Mouse (Mus musculus) liver, embryonic 14.5 days (tissue): ENCODE data around the gene Pop5. TPM values are rescaled to one million over a fixed set of nuclear protein-coding genes. Genes with fewer than 3 reads are reported as not detected.

Source experiments
- ATAC-seq: fragments of 200-750 bp; cut with Nextera tagmentation; 2 replicates; pipeline ENCODE4 v1.8.0; 2017; ENCODE audit warnings: moderate number of reproducible peaks, mild to moderate bottlenecking, moderate library complexity; ENCODE audit not compliant: insufficient read depth
- DNase-seq, 3 experiments: peaks; one replicate each; pipeline ENCODE4 v3.0.0-alpha.2; 2012 to 2013; ENCODE audit warnings: low read depth in 3 of 3, low spot score in 3 of 3
- H3K27ac ChIP-seq: fragments of 300-500 bp; sonication (generic); 2 replicates; pipeline ENCODE4 v1.5.1; 2014; ENCODE audit warnings: moderate library complexity, mild to moderate bottlenecking, control low read depth, inconsistent platforms
- H3K27me3 ChIP-seq: fragments of 300-500 bp; sonication (generic); 2 replicates; pipeline ENCODE4 v1.6.1; 2014; ENCODE audit warnings: mild to moderate bottlenecking, low read length, moderate library complexity; ENCODE audit not compliant: control insufficient read depth, insufficient read depth
- H3K36me3 ChIP-seq: fragments of 300-500 bp; sonication (generic); replicated peaks from 2 replicates; pipeline ENCODE4 v1.6.1; 2014; ENCODE audit warnings: low read depth; ENCODE audit not compliant: control insufficient read depth, insufficient read depth
- H3K4me1 ChIP-seq, 2 experiments: fragments of 200-500 bp in 1 of 2; fragments of 300-500 bp in 1 of 2; sonication (generic) in 1 of 2; replicated peaks; 2 replicates each; pipeline ENCODE4 v1.6.1; 2012 to 2014; ENCODE audit warnings: antibody characterized with exemption in 1 of 2, inconsistent platforms in 1 of 2, low read length in 1 of 2; ENCODE audit not compliant: control insufficient read depth in 2 of 2, insufficient read depth in 2 of 2
- H3K4me2 ChIP-seq: fragments of 300-500 bp; sonication (generic); 2 replicates; pipeline ENCODE4 v1.6.1; 2014; ENCODE audit warnings: low read depth, mild to moderate bottlenecking, control low read depth, moderate library complexity
- H3K4me3 ChIP-seq, 2 experiments: fragments of 200-500 bp in 1 of 2; fragments of 300-500 bp in 1 of 2; sonication (generic) in 1 of 2; 2 replicates each; pipeline ENCODE4 v1.5.1; 2012 to 2014; ENCODE audit warnings: low read depth in 2 of 2, low read length in 2 of 2, mild to moderate bottlenecking in 2 of 2, control low read depth in 1 of 2, inconsistent platforms in 1 of 2, moderate library complexity in 1 of 2; ENCODE audit not compliant: insufficient read depth in 1 of 2
- H3K9ac ChIP-seq: fragments of 300-500 bp; sonication (generic); replicated peaks from 2 replicates; pipeline ENCODE4 v1.6.1; 2014; ENCODE audit warnings: mild to moderate bottlenecking, control low read depth, moderate library complexity
- H3K9me3 ChIP-seq: fragments of 300-500 bp; sonication (generic); 2 replicates; pipeline ENCODE4 v1.6.1; 2016; ENCODE audit warnings: low read length, mixed read lengths; ENCODE audit not compliant: control insufficient read depth
- CTCF ChIP-seq: IDR thresholded peaks from 2 replicates; pipeline ENCODE4 v1.5.1; 2016; ENCODE audit warnings: antibody characterized with exemption, low read depth, control low read depth
- EP300 ChIP-seq: IDR thresholded peaks from 2 replicates; pipeline ENCODE4 v1.6.1; 2016; ENCODE audit warnings: antibody characterized with exemption, low read depth
- WGBS: fragments of 180-500 bp; shearing (Covaris S2); extraction: QIAGEN DNeasy Blood & Tissue Kit; methylation state at CpG from one replicate; pipeline ENCODE4 v1.1.7; 2014; ENCODE audit not compliant: insufficient replicate concordance; 5-methylcytosine and 5-hydroxymethylcytosine counted together
- polyA plus RNA-seq, 2 experiments: library from polyadenylated mRNA; depleted of rRNA in 1 of 2; stranded (reverse) in 1 of 2; unstranded in 1 of 2; fragments of >200 nt; fragmentation: Nextera tagmentation in 1 of 2; extraction: Ambion mirVana in 1 of 2; gene quantifications; 2 replicates each; pipeline versions ENCODE4 v1.2.1 to v1.2.3; 2012 to 2014

Gene Pop5
- polyA plus RNA-seq, 2 experiments = 55.2 to 95.5 TPM

- Histone ChIP-seq H3K27ac (no peak within 1 kb of the TSS), H3K9me3 (no peaks in the 10 kb centered on the region), H3K36me3 (no peaks in the 10 kb centered on the region), H3K4me3 (peak within 1 kb of the TSS in 1 of 2 experiments; percentile 42; a peak in 3 of 4 replicates), H3K4me2 (peak within 1 kb of the TSS; percentile 51), H3K9ac (no peak within 1 kb of the TSS), H3K27me3 (peaks cover 60% of the 10 kb centered on the region), H3K4me1 (no peaks in the 10 kb centered on the region)
- DNase-seq (no peak), ATAC-seq (no peak)
- WGBS = under 1% methylated on average over 100 of the region's 116 CpGs
- TF ChIP-seq EP300 = no peak
- peak; percentile 19; the same call in 1 of the 2 replicates for TF ChIP-seq CTCF
These were observed 41.7 kb upstream of the Pop5 start, which contains the start of gene Cabp1 for GRCm38 (mm10) chr5:115193669-115194625. TSS of gene Cabp1 (minus strand) at chr5:115194381.

GRCm38 (mm10) chr5:115194626-115195221 is 40.9 kb upstream of the Pop5 start:
- WGBS = 9% methylated on average over 12 of the region's 12 CpGs

GRCm38 (mm10) chr5:115203735-115204561 is 31.7 kb upstream of the Pop5 start:
- Histone ChIP-seq H3K4me1 (peaks cover 0 to 9% of the 10 kb centered on the region in 2 experiments; a peak in 2 of 4 replicates), H3K4me2 (peak overlapping the region; percentile 37), H3K27me3 (peaks cover 35% of the 10 kb centered on the region), H3K9me3 (no peaks in the 10 kb centered on the region), H3K4me3 (peak overlapping the region in 1 of 2 experiments; percentile 4; a peak in 1 of 4 replicates), H3K27ac (no peak overlapping the region), H3K9ac (no peak overlapping the region), H3K36me3 (no peaks in the 10 kb centered on the region)
- no peak for DNase-seq
- 6% methylated on average over 23 of the region's 23 CpGs for WGBS
- TF ChIP-seq EP300 (no peak), CTCF (no peak)
- no peak for ATAC-seq

More at GRCm38 (mm10) chr5:115194626-115195221, 40.9 kb upstream of the Pop5 start:
- Histone ChIP-seq H3K27me3 (peaks cover 57% of the 10 kb centered on the region), H3K4me2 (peak overlapping the region; percentile 51), H3K36me3 (no peaks in the 10 kb centered on the region), H3K4me3 (no peak overlapping the region), H3K9me3 (no peaks in the 10 kb centered on the region), H3K9ac (no peak overlapping the region), H3K27ac (no peak overlapping the region), H3K4me1 (no peaks in the 10 kb centered on the region)
- no peak for ATAC-seq
- DNase-seq = no peak
- TF ChIP-seq EP300 = no peak
- TF ChIP-seq CTCF = no peak

GRCm38 (mm10) chr5:115204562-115205311 is 30.9 kb upstream of the Pop5 start:
- H3K36me3 ChIP-seq = no peaks in the 10 kb centered on the region
- 3% methylated on average over 31 of the region's 31 CpGs for WGBS
- H3K27ac ChIP-seq = no peak overlapping the region
- H3K4me2 ChIP-seq = peak overlapping the region; percentile 37
- H3K4me3 ChIP-seq = peak overlapping the region in 1 of 2 experiments; percentile 0; a peak in 1 of 4 replicates
- TF ChIP-seq CTCF = no peak
- no peak for TF ChIP-seq EP300
- no peak overlapping the region for H3K9ac ChIP-seq
- DNase-seq = no peak
- peaks cover 0 to 9% of the 10 kb centered on the region in 2 experiments; a peak in 2 of 4 replicates for H3K4me1 ChIP-seq
- ATAC-seq = no peak
- no peaks in the 10 kb centered on the region for H3K9me3 ChIP-seq
- H3K27me3 ChIP-seq = peaks cover 35% of the 10 kb centered on the region
